Mouse (Mus musculus) heart, adult 2 months (tissue): ENCODE measurements at regions not wholly inside any gene's neighbourhood (a gene's known extent, or its start where the extent isn't known, plus 50 kb on each side); places are given as distances from the start of the nearest gene placed in this dataset.

Source experiments
- CTCF ChIP-seq: fragments of 200-600 bp; IDR thresholded peaks from 2 replicates; pipeline ENCODE4 v1.8.1; 2022; ENCODE audit warnings: antibody characterized with exemption, mild to moderate bottlenecking, moderate library complexity
- POLR2A ChIP-seq: fragments of 200-500 bp; IDR thresholded peaks from 2 replicates; pipeline ENCODE4 v1.6.1; 2011; ENCODE audit warnings: mild to moderate bottlenecking, low read depth, low read length, control low read depth; ENCODE audit not compliant: insufficient read depth

GRCm38 (mm10) chr13:90798381-90798780 lies 106.8 kb downstream of the Atp6ap1l start:
- TF ChIP-seq POLR2A (no peak), CTCF (no peak)
